Mouse (Mus musculus) brain, adult 2 months (tissue): ENCODE results near the gene Ssbp3.

Source experiments
- DNase-seq: peaks from one replicate; pipeline ENCODE4 v3.0.0; 2011; ENCODE audit warnings: low read depth, low spot score

The Ssbp3 gene

DNA sequence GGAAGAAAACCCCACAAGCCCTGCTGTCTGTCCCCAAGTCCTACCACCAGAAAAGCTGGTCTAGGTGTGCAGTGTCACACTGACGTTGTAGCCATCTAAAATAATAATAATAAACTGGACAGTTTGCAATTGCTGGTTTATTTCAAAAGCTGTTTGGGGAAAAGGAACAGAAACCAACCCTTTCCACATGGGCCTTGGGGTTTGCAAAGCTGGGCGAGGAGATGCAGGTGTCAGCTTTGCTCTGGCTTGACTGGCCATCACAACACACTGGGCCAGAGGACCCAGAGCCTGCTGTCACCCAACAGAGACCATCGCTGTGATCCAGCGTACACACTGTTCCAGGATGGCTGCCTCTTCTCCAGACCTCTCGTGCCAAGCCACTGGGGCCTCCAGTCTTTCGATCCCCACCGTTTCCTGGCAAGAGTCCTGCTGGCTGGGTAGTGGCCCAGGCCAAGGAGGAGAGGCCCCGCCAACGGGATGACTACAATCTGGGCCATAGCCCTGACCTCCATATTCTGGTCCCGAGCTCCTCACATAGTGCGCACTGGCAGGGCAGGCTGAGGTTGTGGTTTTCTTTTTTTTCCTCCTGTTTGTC lies 138.2 kb downstream of the Ssbp3 start:
- peak; percentile 89 for DNase-seq

DNA sequence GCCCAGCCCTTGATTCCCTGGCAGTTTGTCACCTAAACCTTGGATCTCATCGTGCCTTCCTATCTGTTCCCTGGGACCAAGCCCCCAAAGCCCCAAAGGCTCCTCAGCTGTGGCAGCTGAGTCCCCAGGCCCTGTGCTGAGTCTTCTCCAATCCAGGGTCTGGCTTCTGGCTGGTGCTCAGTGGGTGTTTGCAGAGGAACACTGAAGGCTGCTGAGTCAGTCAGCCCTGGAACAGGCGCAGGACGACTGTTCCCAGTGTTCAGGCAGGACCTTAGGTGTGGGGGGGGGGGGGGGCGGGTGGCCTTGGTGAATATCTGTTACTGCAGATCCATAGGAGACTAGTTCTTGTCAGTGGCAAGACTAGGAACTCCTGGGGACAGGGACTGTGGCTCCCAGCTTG lies 141.4 kb downstream of the Ssbp3 start:
- DNase-seq = peak; percentile 51

DNA sequence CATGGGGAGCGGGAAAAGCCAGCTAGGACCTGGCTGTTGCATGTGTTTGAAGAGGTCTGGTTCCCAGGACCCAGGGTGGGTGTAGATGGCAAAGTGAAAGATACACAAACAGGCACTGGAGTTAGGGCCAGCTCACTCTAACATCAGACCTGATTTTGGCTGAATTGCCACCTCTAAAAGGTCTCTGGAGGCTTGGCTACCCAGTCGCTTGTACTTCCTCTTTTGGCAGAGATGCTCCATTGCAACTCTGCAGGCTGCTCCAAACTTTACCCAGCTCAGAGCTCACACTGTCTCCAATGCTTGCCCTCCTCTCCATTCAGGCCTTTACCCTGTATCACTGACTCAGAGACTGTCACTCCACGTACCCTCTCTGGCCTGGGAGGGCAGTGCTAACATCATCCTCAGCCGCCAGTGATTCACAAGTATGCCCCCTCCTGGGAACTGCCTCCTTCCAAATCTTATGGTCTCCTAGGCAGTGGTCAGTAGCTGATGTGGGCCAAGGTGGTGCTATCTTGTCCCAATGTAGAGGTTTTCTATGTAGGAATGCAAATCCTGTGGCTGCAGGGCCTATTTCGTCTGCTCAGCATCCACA lies 142.6 kb downstream of the Ssbp3 start:
- no peak for DNase-seq

DNA sequence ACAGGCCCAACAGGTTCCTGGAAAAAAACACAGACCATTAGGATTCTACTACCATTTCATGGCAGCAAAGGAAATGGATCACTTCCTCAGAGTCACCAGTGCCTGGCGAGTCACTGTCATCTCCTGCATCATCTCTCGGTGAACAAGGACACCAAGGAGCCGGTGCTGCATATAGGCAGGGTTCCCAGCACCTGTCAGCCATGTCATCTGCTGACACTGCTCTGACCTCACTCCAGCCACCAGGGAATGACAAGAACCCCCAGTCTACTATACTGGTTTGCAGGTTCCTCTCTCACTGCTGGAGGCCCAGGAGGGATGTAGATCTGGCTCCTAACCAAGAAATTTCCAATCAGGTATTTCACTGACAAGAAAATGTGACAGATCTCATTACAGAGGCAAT lies 145.6 kb downstream of the Ssbp3 start:
- no peak for DNase-seq

DNA sequence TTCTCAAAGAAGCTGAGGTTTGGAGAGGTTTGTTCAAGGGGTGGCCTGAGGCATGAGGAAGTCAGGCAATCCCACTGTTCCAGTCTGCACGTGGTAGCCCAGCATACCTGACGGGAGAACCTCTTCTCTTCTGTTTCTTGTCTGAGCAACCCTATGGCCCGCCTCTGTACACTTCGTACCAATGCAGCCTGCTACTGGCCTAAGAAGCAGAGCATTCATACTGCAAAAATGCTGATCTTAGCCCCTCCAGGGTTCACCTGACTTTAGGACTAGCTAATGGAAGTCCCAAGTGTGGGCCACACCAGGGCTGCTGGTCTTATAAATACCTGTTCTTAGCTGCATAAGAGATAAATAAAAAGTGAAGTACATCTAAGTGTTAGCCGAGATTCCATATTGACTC lies 147.8 kb downstream of the Ssbp3 start:
- DNase-seq = no peak

DNA sequence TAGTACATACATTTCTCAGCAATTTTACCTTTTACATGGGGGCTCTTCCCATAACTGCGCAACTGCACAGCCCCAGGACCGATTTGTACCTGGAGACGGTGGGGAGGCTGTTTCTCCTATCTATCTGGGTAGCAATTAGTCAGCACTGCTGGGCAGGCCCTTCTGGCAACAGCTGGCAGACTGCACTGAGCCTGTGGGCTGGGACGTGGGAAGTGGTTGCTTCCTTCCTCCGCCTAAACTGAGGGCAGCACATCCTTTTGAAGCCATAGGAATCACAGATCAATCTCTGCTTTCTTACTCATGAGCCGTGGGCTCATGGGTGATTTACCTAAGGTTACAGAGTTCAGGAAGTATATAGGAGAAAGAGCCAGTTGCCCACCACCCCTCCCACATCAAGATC lies 148.3 kb downstream of the Ssbp3 start:
- peak; percentile 42 for DNase-seq

DNA sequence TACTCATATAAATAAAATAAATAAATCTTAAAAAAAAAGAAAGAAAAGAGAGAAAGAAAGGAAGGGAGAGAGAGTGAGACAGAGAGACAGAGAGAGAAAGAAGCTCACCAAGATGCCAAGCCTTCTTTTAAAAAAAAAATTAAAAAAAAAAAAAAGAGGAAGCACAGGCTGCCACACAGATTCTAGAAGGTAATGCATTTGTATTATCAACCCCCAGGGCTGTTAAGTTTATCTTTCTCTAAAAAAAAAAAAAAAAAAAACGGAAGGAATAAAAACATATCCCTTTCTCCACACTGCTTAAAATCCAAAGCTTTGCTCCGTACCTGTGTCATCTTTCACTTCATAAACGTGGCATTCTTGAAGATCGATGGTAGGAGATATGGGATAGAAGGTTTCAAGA lies 151.1 kb downstream of the Ssbp3 start:
- DNase-seq = no peak

DNA sequence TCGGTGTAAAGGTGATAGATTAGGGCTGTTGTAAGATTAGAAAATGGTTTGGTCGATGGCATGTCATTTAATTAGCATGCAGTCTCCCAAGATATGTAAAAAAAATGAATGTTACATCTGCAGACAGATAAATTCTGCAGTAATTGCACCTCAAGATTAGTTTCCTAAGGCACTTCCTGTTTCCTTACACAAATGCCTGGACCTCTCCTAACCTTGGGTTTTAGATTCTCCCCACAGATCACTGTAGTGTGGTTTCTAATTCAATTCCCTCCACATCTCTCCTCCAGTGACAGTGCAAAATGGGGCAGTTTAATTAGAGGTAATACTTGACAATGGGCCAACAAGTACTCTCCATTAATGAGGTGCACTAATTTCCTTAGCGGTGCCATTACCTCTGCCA lies 152.7 kb downstream of the Ssbp3 start:
- no peak for DNase-seq

DNA sequence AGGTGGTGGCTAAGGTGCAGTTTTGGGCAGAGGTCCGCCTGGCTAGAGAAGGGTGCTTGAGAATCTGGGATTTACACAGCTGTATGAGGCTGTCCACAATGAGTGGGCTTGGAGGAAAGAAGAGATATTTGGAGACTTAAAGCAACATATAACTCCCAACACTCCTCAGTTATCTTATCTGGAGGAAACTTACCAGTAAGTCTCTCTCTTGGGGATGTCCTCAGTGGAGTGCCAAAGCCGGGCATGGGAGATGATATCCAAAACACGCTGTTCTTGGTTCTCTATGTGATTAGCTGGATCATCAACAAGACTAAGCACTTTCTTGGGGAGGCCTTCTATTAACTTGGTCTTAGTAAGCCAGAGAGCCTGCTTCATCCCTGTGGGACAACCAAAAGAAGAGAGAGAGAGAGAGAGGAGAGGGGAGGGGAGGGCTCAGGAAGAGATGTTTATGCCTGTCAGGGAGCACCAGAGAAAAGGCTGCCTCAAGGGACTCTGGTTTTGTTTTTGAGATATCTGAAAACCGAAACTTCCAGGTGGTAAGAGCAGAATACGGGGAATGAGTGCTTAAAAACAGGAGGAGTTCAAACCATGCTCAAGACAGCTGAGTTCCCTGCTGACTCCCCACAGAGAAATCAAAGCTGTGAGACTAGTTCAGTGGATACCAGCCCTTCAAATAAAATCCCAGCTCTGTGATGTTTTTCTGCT lies 154.0 kb downstream of the Ssbp3 start:
- DNase-seq = no peak

DNA sequence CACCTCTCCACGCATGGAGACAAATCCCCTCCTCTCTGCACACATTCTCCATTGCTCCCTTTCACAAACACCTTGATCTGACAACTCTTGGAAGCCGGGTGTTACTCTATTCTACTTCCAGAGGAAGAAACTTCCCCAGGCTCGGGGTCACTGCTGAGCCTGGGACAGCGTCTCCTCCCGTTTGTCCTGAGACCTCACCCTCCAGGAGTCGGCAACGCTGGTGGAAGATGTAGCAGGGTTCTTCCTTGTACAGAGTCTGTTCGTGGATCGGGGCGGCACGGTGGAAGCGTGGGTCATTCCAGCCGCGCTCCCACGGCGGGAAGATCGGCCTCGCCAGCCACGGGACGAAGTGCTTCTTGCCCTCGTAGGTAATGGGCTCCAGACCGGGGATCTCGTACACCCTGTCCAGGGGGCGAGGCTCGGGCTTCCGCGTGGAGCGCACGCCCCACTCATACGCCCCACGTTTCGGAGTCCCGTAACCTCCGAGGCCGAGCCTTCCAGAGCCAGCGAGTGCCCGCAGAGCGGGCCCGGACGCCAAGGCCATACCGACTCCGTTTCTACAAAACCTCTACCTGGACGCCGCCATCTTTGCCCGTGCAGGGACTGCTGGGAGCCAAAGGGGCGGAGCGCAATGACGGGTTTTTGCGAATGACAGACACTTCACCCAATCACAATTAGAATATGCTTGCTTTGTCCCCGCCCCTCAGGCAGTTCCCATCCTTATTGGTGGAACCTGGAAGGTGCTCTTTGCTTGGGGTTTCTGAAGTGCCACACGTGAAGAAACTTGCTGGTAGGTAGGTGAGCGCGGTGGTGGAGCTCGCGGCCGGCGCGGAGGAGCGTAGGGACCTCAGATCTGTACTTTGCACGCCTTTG lies 156.0 kb downstream of the Ssbp3 start, which contains the start of the genes Mrpl37 and Cyb5rl:
TSS of gene Mrpl37 (minus strand) at position 617 of the 873 bp plus-strand sequence.
TSS of gene Cyb5rl (plus strand) at position 737 of the 873 bp plus-strand sequence.
- DNase-seq = peak; percentile 99

DNA sequence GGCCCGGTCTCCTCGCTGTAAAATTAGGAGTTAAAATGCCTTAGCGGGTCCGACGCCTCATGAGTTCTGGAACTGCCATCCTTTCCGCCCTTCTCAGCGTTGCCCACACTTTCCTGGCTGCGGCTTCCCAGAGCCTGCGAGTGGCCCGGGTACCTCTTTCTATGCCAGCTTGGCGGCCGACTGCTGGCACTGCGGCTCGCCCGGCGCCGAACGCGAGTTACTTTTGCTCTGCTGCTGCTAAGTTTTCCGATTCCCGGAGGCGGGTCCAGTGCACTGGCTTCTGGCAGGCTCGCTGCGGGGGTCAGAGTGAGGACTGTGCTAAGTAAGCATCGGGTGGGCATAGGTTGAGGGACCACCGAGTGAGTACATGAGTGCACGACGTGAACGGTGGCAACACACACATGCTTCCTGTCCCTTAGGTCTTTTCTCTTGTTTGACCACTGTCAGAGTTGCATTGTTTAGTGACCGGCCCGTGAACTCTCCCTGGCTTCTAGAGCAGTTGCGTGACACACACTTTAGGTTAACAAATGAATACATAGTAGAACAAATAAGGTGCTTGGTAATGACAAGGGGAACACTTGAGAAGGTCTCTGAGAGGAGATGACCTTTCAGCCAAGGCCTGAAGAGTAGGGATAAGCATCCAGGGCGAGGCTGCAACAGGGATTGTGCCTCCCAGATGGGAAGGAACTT lies 156.8 kb downstream of the Ssbp3 start:
- DNase-seq = no peak

DNA sequence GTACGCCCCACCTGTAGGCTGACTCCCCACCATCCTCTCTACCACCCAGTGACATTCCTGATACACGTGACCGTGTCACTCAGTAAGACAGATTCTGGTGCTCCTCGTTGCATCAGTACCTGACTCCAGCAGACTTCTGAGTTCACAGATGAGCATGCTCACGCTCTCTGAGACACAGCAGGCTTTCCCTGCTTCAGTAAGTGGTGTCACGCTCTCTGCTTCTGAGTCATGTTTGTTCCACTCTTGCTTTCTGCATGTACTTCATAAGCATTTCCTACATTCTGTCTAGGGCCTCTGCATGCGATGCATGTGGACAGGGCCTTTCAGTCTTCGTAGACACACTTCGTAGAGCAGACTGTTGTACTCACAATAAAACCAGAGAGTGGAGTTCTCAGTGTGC lies 161.8 kb downstream of the Ssbp3 start:
- no peak for DNase-seq

DNA sequence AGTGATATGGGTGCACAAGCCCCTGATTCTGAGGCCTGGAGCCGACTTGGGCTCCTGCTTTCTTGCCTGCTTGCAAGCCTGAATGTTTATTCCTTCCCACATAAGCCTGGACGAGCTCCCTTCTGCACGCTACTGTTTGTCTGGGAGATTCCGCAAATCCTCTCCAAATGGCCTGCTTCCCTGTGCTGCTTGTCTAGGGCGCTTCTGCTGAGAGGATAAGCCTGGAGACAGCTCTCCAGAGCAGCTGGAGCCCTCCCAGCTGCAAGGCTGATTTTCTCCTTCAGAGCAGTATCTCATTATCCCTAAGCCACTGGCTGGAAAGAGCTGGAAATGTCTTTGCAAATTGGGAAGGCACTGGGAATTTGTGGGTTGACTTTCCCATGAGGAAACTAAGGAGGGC lies 165.0 kb downstream of the Ssbp3 start:
- DNase-seq = peak; percentile 70

DNA sequence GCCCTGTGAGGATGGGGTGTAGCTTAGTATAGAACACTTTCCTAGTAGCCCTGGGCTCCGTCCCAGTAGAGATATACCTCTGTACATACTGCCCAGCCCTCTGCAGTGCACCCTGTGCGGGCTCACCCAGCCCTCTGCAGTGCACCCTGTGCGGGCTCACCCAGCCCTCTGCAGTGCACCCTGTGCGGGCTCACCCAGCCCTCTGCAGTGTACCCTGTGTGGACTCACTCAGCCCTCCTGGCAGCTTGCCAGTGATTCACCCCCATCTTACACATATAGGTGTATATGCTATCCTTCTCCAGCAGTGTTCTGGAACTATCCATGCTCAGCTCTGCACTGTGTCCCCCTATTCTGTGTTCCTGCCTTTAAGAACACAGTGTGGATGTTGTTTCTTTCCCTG lies 168.4 kb downstream of the Ssbp3 start:
- no peak for DNase-seq

DNA sequence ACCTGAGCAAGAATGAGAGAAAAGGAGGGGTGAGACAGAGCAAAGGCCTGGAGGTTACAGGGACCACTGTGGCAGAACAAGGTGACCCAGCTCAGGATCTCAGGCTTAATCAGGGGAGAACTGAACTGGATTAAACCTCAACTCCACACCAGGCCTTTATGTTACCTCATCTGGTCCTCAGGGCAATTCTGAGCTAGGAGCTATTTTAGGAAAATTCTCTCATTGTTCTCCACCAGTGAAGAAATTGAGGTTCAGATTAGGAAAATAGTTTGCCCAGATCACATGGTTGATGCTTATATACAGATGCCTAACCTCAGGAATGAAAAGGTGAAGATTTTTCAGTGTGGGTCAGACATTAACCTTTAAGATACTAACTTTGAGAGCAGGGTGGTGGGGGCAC lies 169.2 kb downstream of the Ssbp3 start:
- no peak for DNase-seq

DNA sequence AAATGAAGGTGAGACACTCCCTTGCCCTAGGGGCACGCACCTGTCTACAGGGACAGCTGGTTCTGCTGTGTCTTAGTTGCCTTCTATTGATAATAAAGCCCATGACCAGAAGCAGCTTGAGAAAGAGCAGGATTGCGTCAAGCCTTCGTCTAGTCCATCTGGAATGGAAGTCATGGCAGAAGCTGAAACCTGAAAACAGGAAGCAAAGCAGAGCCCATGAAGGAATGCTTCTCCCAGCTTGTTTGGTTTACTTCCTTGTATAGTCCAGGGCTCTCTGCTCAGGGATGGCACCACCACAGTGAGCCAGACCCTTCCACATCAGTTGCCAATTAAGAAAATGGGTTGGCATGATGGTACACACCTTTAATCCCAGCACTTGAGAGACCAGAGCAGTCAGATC lies 171.7 kb downstream of the Ssbp3 start:
- no peak for DNase-seq

DNA sequence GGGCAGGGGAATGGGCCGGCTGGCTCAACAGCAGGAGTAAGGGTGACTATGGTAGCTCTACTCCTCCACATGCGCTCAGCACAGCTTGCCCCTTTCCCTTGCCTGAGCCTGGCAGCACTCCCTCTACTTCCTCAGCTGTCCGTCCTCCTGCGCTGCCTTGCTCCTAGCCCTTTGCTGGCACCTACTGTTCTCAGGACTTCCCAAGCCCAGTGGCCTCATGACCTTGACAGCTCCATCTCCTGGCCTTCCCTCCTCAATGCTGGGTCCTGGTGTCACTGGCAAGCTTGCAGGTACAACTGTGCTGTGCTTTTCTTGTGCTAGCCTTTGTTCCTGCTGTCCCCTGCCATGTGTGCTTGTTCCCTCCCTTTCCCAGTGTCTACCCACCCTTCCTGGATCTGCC lies 172.6 kb downstream of the Ssbp3 start:
- no peak for DNase-seq

DNA sequence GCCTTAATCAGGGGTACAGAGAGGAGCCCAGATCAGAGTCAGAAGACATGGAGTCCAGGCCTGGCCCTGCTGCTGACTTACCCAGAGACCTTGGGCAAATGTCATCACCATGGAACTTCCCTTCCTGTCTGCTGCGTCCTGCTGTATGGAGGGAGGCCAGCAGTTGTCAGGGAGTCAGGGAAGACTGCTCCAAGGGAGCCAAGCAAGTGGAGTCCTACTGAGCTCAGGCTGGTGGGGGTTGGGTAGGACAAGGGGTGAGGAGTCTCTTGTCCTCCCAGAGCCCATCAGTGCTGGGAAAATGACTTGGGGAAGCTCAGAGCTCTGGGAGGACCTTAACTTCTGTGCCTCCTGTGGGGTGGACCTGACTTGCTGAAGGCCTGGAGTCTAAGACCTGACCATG lies 173.8 kb downstream of the Ssbp3 start:
- DNase-seq = no peak

DNA sequence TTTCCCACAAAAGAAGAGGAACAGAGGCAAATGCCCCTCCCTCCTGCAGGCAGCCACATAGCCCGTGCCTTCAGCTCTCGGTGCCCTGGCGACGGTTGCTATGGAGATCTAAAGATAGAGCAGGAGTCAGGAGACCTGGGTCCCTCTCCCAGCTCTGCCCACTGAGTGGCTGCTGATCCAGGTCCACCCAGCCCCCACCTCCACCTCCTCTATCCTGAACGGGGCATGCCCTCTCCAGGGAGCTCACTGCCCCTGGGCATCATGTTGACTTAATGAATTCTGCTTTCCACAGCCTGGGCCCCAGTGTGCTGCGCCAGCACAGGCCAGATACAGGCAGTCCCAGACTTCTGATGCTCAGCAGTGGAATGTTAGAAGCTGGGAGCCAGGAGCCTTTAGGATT lies 174.4 kb downstream of the Ssbp3 start:
- peak; percentile 93 for DNase-seq

DNA sequence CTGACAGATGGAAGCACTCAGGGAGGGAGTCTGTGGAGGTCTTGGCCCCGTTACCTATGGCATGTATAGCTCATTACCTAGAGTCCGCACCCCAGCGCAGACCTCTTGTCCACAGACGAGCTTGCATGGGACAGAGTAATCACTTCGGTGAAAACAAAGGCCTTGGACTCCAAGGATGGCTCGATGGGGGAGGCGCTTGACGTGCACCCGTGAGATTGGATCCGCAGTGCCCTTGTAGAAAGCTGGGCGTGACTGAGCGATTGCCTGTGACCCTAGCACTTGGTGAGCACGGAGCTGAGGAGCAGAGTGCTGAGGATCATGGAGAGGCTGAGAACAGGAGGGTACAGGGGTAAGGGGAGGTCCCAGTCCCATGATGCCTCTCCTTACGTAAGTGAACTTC lies 181.2 kb downstream of the Ssbp3 start:
- no peak for DNase-seq

DNA sequence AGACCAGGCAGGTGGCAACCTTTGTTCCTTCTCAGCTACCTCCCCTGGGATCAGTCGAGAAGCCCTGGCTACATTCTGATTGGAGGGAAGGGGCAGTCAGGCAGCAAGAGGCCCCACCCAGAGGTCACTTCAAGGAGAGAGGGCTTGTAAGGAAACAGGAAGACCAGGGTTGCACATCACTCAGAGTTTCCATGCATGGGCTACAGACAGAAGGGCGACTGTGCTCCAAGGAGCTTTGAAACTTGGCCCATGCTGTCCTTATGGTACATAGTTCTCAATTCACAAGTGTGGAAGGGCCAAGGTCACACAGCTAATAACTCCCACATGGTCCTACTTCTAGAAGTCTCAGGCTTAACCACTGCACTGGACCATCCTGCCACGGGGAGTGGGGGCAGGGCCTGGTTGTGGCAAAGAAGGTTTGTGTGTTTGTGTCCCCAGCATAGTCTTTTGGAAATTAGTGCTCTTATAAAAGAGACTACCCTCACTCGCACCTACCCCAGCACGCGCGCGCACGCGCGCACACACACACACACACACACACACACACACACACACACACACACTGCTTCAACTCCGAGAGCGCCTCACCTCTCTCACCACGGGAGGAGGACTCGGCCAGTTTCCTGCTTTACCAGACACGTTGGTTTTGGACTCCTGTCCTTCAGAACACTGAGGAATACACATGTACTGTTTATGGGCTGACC lies 184.1 kb downstream of the Ssbp3 start:
- DNase-seq = no peak
